Mouse (Mus musculus): ENCODE measurements around the gene Nup43.
"Not testable (repeated sequence)": the region's sequence is repeated elsewhere in the genome, so short reads cannot be mapped to it uniquely, and the experiment has no call there.

Nup43 gene

DNA sequence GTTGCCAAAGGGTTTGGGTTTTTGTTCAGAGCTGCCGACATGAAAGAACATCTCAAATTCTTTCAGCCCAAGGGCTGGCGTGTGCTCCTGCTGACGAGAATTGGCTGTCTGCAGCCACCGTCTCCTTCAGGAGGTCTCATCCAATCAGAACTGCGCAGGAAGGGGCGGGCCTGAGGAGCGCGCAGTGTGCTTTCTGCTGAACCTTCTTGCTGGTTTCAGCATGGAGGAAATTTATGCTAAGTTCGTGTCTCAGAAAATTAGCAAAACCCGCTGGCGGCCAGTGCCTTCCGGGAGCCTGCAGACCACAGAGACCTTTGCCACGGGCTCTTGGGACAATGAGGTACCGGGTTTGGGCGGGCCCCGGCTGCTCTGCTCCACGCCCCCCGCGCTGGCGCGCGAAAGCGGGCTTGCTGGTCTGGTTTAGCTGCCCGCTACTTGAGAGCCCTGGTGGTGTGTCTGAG lies at the start of gene Nup43:
Gene Nup43 (plus strand): TSS at position 162 of the 461 bp plus-strand sequence.
- peak; percentile 96 for DNase-seq

GRCm38 (mm10) chr10:7617556-7617955 lies 49.7 kb upstream of the Nup43 start:
- not testable (repeated sequence) for DNase-seq

- no peak for DNase-seq
Observed at GRCm38 (mm10) chr10:7619821-7620241, 47.5 kb upstream of the Nup43 start.

- DNase-seq = no peak
Observed at GRCm38 (mm10) chr10:7620723-7621122, 46.6 kb upstream of the Nup43 start.

GRCm38 (mm10) chr10:7622378-7622777 lies 44.9 kb upstream of the Nup43 start:
- DNase-seq = no peak

DNA sequence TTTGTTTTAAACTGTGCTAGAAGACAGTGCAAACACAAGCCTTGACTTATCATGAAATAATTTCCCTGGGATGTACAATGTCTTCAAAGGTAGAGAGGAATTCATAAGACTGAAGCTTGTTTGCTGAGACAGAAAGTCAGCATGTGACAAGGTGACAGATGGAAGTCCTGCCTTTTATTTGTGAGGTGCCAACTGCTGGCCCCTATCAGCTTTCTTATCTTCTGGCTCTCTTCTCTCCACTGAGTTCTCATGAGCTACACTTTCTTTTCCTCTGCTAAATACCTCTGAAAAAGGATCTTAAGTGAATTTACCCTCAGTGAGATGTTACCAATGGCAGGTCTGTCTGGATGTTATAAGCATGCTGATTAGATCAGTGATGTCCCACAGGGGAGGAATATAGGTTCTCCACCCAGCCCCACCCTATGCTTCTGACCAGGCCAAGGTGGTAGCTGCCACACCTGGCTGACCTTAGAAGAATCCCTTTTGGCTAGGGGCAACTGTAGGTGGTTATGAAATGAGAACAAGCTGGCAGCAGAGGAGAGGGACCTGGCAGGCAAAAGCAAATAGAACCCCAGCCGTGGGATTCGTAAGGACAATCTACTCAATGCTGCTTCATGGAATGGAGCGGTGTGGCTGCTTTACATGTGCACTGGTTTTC lies 43.3 kb upstream of the Nup43 start:
- no peak for DNase-seq

DNA sequence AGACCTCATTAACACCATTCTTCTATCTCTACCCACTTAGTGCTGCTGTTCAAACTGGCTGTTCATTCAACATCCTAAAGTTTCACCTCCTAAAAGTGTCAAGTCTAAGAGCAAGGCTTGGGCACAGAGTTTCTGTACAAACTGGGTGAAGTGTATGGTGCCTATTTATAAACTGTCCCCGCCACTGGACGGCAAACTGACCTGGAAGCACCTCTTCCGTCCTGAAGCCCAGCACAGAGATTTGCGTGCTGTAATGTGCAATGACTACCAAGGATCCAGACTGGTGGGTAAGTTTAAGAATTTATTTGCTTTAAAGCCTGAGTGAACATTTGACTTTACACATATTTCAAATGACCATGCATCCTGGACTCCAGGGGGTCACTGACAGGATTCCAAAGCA lies 38.2 kb upstream of the Nup43 start:
- DNase-seq = no peak

GRCm38 (mm10) chr10:7630286-7630685 lies 37.0 kb upstream of the Nup43 start:
- no peak for DNase-seq

DNA sequence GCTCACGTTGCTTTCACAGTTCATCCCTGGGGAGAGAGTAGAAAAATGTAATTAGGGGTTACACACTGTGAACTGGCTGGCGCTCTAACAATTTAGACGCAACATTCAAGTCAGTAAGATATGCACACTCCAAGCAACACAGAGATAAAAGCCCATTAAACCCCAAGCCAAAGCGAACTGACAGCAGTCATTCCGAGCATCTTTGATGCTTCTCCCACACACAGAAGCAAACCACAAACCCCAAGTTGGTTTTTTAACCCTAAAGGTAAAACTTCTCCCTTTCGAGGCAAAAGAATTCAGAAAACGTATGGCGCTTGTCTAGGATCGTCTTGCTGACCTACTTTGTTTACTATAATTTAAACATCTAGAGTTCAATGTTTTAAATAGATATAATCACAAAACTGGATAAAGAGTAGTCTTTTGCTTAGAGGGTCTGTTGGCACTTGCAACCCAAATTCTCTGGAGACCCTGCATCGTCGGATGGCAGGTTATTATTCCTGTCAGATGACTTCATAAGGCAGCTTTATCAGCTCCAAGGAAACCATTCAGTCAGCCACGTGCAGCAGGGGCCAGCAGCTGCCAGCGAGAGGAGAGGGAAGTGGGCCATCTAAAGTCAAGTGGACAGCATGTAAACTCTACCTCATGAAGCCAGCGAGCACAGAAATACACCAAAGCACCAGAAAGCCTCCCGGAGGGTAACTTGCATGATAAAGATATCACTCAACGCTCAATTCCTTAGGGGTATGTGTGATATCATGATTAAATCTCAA lies 36.2 kb upstream of the Nup43 start:
- no peak for DNase-seq

DNA sequence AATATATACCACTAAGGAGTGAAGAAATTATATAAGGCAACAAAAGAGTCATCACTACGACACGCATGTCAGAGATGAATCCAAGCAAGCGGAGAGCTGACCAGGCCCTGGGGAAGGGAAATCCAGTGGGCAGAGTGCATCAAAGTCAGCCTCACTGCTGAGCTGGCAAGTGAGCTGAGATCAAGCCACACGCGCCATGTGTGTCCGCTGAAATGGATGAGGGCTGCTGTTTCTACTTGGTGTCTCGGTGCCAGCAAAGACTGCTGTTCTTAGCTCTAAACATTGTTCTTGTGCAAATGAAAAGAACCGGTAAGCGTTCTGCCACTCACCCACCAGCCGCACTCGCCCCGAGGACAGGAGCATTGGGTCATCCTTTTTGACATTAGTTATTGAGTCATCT lies 26.9 kb upstream of the Nup43 start:
- no peak for DNase-seq

- DNase-seq = no peak
Observed at GRCm38 (mm10) chr10:7645911-7646310, 21.4 kb upstream of the Nup43 start.

GRCm38 (mm10) chr10:7649059-7649458 lies 18.2 kb upstream of the Nup43 start:
- no peak for DNase-seq

GRCm38 (mm10) chr10:7651057-7651456 lies 16.2 kb upstream of the Nup43 start:
- no peak for DNase-seq

- no peak for DNase-seq
Observed at GRCm38 (mm10) chr10:7662471-7663141, 4.7 kb upstream of the Nup43 start.

DNA sequence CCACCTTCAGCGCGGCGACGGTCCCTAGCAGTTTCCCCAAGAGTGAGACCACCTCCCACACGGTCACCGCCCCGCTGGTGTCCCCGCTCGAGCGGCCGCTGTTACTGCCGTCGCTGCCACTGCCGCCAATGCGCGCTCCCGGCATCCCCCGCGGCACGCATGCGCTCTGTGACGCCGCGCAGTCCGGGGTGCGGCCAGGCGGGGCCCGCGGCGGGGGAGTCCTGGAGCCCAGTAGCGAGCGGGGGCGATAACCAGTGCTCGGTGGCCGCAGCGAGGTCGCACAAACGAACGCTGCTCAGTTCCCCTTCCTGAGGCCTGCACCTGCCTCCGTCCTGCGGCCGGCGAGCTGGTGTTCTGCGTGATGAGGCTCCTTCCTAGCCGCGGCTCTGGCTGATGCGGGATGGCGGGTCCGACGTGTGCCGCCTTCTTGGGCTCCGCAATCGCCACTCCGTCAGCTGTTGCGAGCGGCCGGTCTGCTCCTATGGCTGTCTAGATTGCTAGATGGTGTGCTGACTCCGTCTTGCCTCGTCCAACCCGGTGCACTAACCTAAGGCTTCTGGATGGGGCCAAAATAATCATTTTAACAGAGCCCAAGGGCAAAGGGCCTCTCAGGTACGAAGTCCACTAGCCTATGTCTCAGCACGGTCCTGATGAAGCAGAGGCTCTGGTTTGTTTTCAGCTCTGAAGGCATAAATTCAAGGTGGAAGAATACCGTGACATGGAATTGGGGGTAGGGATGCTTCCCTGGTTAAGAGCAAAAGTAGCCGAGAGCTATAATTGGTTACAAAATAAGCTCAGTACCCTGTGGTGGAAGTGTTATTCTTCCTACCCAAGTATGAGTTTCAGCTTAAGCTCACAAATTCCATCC lies 3.9 kb upstream of the Nup43 start:
- DNase-seq = peak; percentile 95

GRCm38 (mm10) chr10:7664027-7664526 lies 3.2 kb upstream of the Nup43 start:
- DNase-seq = no peak

GRCm38 (mm10) chr10:7664889-7665288 lies 2.4 kb upstream of the Nup43 start:
- no peak for DNase-seq

- peak; percentile 27 for DNase-seq
Observed at GRCm38 (mm10) chr10:7673673-7674072, 6.4 kb downstream of the Nup43 start.

GRCm38 (mm10) chr10:7680731-7681301 lies 13.5 kb downstream of the Nup43 start, which contains the start of the genes Pcmt1 and Lats1:
Gene Pcmt1 (minus strand): TSS chr10:7681136.
Gene Lats1 (plus strand): TSS chr10:7681214.
- DNase-seq = peak; percentile 93

- DNase-seq = peak; percentile 85
Observed at GRCm38 (mm10) chr10:7681343-7682025, 14.2 kb downstream of the Nup43 start.

DNA sequence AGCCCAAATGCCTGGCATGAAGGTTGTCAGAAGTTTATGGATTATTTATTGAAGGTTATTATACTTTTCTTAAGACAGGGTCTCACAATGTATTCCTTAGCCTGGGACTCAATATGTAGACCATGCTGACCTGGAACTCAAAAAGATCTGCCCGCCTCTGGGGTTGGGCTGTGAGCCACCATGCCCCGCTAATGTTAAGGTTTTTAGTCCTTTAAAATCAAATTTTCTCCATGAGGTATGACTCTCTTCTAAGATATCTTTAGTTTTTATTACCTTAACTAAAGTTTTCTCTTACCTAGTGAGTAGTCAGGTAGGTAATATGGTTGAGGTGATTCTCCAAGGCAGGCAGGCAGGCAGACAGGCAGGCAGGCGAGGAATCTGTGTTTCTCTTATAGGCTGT lies 14.9 kb downstream of the Nup43 start:
- DNase-seq = no peak

Data from kidney, postnatal 10 days (tissue).